Mouse (Mus musculus): ENCODE data around the gene Atp6v0e2. TPM values are rescaled to one million over a fixed set of nuclear protein-coding genes. Genes with fewer than 3 reads are reported as not detected.
A peak's percentile ranks its signal among the peaks of the same experiment; 100 is the strongest.

Atp6v0e2 gene
- polyA plus RNA-seq, 1 experiment from 2014 or later = 211 TPM

GRCm38 (mm10) chr6:48568036-48568984 is 30.9 kb downstream of the Atp6v0e2 start:
- no peak overlapping the region for H3K27ac ChIP-seq (replicated peaks)
- H3K9me3 ChIP-seq = no peaks in the 10 kb centered on the region
- peak; percentile 44; the same call in 1 of the 2 replicates for ATAC-seq (replicated peaks)
- H3K36me3 ChIP-seq = peaks cover 9% of the 10 kb centered on the region
- no peak overlapping the region for H3K4me3 ChIP-seq
- H3K27me3 ChIP-seq = no peaks in the 10 kb centered on the region
- H3K9ac ChIP-seq (replicated peaks) = no peak overlapping the region
- H3K4me1 ChIP-seq = peaks cover 5% of the 10 kb centered on the region; the same call in 1 of the 2 replicates
- WGBS = 76% methylated on average over 21 of the region's 21 CpGs
- no peak overlapping the region for H3K4me2 ChIP-seq (replicated peaks)

DNA sequence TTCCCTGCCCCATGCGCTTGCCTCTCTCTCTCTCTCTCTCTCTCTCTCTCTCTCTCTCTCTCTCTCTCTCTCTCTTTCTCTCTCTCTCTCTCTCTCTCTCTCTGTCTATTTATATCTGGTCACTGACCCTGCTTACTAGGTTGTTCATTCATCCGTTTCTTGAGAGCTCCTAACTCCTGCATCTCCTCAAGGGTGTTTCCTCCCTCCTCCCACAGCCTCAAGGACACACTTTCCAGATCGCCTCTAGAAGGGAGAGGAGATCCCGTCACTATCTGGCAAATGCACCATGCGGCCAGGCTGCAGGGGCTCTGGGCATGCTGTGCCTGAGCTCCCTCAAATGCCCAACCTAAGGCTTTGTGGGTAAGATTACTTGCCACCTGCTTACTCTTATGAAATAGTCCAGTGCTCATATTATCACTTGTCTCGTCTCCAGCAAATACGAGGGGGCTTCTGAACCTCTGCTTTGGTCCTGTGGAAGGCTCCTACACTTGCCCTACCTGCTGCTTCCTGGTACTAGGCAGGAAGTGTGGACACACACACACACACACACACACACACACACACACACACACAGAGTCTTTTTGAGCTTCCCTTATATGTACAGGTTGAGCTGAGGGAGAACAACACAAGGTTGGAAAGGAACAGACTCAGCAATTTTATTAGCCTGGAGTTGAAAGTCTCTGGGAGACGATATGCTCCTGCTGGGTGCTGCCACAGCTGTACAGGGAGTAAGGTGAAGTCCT is 31.8 kb downstream of the Atp6v0e2 start:
- 85% methylated on average over 7 of the region's 8 CpGs for whole genome bisulfite sequencing
- Histone ChIP-seq H3K9ac (replicated peaks) (no peak overlapping the region), H3K4me1 (peaks cover 5% of the 10 kb centered on the region; the same call in 1 of the 2 replicates), H3K9me3 (no peaks in the 10 kb centered on the region), H3K36me3 (peaks cover 6% of the 10 kb centered on the region), H3K27ac (replicated peaks) (no peak overlapping the region), H3K4me2 (replicated peaks) (no peak overlapping the region), H3K4me3 (no peak overlapping the region), H3K27me3 (no peaks in the 10 kb centered on the region)
- no peak for ATAC-seq (replicated peaks)

DNA sequence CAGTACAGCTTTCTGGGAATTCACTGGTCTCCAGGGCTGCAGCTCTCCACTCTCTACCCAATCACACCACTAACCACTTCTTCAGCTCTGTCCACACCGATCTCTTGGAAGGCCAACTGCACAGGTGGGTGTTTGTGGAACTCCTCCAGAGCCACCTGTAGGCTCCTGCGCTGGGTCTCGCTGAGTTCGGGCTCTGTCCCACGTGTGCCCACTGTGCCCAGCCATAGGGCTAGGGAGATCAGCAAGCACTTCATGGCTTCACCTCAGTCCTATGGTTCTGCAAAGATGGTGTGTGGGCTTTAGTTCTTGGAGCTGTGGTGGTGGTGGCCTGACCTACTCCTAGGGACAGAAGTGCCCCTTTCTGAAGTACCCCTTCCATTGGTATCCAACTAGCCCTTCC is 34.6 kb downstream of the Atp6v0e2 start:
- Histone ChIP-seq H3K36me3 (no peaks in the 10 kb centered on the region), H3K4me3 (no peak overlapping the region), H3K4me1 (peaks cover 5% of the 10 kb centered on the region; the same call in 1 of the 2 replicates), H3K27ac (replicated peaks) (no peak overlapping the region), H3K9ac (replicated peaks) (no peak overlapping the region), H3K27me3 (no peaks in the 10 kb centered on the region), H3K9me3 (no peaks in the 10 kb centered on the region), H3K4me2 (replicated peaks) (no peak overlapping the region)
- WGBS = 94% methylated on average over 5 of the region's 5 CpGs
- ATAC-seq (replicated peaks) = no peak

GRCm38 (mm10) chr6:48572572-48573061 is 35.2 kb downstream of the Atp6v0e2 start, which contains the start of gene Rarres2:
Rarres2 (minus strand) TSS chr6:48572789.
- H3K9ac ChIP-seq (replicated peaks) = no peak within 1 kb of the TSS
- no peak within 1 kb of the TSS for H3K4me2 ChIP-seq (replicated peaks)
- H3K27ac ChIP-seq (replicated peaks) = no peak within 1 kb of the TSS
- H3K27me3 ChIP-seq = no peaks in the 10 kb centered on the region
- peaks cover 5% of the 10 kb centered on the region; the same call in 1 of the 2 replicates for H3K4me1 ChIP-seq
- ATAC-seq (replicated peaks) = no peak
- no peaks in the 10 kb centered on the region for H3K36me3 ChIP-seq
- H3K9me3 ChIP-seq = no peaks in the 10 kb centered on the region
- 35% methylated on average over 6 of the region's 6 CpGs for WGBS
- H3K4me3 ChIP-seq = no peak within 1 kb of the TSS

- no peak for ATAC-seq (replicated peaks)
- no peaks in the 10 kb centered on the region for H3K9me3 ChIP-seq
- no peak overlapping the region for H3K27ac ChIP-seq (replicated peaks)
- 80% methylated on average over 10 of the region's 10 CpGs for WGBS
- H3K4me2 ChIP-seq (replicated peaks) = no peak overlapping the region
- H3K36me3 ChIP-seq = no peaks in the 10 kb centered on the region
- no peaks in the 10 kb centered on the region for H3K27me3 ChIP-seq
- H3K4me3 ChIP-seq = no peak overlapping the region
- no peak overlapping the region for H3K9ac ChIP-seq (replicated peaks)
- no peaks in the 10 kb centered on the region; the same call in 1 of the 2 replicates for H3K4me1 ChIP-seq
Measured at GRCm38 (mm10) chr6:48573280-48573679, 35.9 kb downstream of the Atp6v0e2 start.

- Histone ChIP-seq H3K4me2 (replicated peaks) (no peak overlapping the region), H3K27ac (replicated peaks) (no peak overlapping the region), H3K4me1 (no peaks in the 10 kb centered on the region), H3K27me3 (no peaks in the 10 kb centered on the region), H3K9me3 (no peaks in the 10 kb centered on the region), H3K36me3 (no peaks in the 10 kb centered on the region), H3K4me3 (no peak overlapping the region), H3K9ac (replicated peaks) (no peak overlapping the region)
- 76% methylated on average over 3 of the region's 3 CpGs for WGBS
- ATAC-seq (replicated peaks) = no peak
Measured at GRCm38 (mm10) chr6:48573981-48574380, 36.6 kb downstream of the Atp6v0e2 start.

DNA sequence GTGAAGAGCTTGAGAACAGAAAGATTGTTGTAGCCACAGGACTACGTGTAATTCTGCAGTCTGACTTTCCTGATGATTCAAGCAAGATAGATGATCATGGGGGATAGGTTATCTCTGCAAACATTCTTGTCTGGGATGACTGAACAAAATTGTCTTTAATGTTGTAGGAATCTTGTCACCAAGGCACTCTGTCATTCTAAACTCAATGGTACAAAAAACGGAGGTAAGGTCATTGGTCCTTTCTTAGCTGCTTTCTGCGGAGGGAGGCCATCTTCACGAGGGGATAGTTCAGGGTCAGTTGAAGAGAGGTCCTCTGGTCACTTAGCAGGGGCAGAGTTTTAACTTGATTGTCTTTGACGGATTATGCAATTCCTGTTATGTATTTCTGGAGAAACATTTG is 41.3 kb downstream of the Atp6v0e2 start:
- Histone ChIP-seq H3K36me3 (no peaks in the 10 kb centered on the region), H3K4me1 (no peaks in the 10 kb centered on the region), H3K4me3 (no peak overlapping the region), H3K9me3 (no peaks in the 10 kb centered on the region), H3K27ac (replicated peaks) (no peak overlapping the region), H3K4me2 (replicated peaks) (no peak overlapping the region), H3K27me3 (no peaks in the 10 kb centered on the region), H3K9ac (replicated peaks) (no peak overlapping the region)
- ATAC-seq (replicated peaks) = no peak
- WGBS = 77% methylated on average over 5 of the region's 5 CpGs

DNA sequence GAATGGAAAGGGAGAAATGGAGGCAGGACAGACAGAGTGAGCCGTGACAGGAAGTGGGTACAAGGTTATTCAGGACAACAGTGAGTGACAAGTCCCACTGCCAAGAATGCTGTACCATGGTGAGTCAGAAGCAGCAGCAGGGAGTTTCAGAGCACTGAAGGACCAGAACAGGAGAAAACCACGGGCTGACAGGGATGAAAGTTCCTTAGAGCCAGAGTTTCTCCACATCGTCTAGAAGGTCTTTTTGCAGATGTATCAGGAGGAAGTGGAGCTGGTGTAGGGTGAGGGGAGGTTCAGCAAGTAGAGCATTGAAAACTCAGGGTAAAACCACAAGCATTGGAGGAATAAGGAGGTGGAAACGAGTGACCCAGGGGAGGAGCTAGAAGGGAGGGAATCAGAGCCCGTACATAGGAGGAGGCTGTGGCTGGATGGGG is 41.8 kb downstream of the Atp6v0e2 start:
- no peak for ATAC-seq (replicated peaks)
- no peaks in the 10 kb centered on the region for H3K36me3 ChIP-seq
- H3K27ac ChIP-seq (replicated peaks) = no peak overlapping the region
- H3K9me3 ChIP-seq = no peaks in the 10 kb centered on the region
- H3K9ac ChIP-seq (replicated peaks) = no peak overlapping the region
- no peak overlapping the region for H3K4me2 ChIP-seq (replicated peaks)
- WGBS = 41% methylated on average over 5 of the region's 5 CpGs
- no peaks in the 10 kb centered on the region for H3K4me1 ChIP-seq
- no peak overlapping the region for H3K4me3 ChIP-seq
- no peaks in the 10 kb centered on the region for H3K27me3 ChIP-seq

GRCm38 (mm10) chr6:48581257-48581656 is 43.8 kb downstream of the Atp6v0e2 start:
- no peaks in the 10 kb centered on the region for H3K9me3 ChIP-seq
- 38% methylated on average over 3 of the region's 3 CpGs for WGBS
- H3K4me2 ChIP-seq (replicated peaks) = no peak overlapping the region
- no peak overlapping the region for H3K9ac ChIP-seq (replicated peaks)
- no peaks in the 10 kb centered on the region for H3K4me1 ChIP-seq
- H3K27me3 ChIP-seq = no peaks in the 10 kb centered on the region
- no peak for ATAC-seq (replicated peaks)
- H3K4me3 ChIP-seq = no peak overlapping the region
- H3K36me3 ChIP-seq = no peaks in the 10 kb centered on the region
- no peak overlapping the region for H3K27ac ChIP-seq (replicated peaks)

- 73% methylated on average over 3 of the region's 3 CpGs for WGBS
- Histone ChIP-seq H3K27ac (replicated peaks) (no peak overlapping the region), H3K4me2 (replicated peaks) (no peak overlapping the region), H3K27me3 (no peaks in the 10 kb centered on the region), H3K9me3 (no peaks in the 10 kb centered on the region), H3K4me1 (no peaks in the 10 kb centered on the region), H3K9ac (replicated peaks) (no peak overlapping the region), H3K36me3 (no peaks in the 10 kb centered on the region), H3K4me3 (no peak overlapping the region)
- ATAC-seq (replicated peaks) = peak; percentile 23; the same call in 1 of the 2 replicates
Measured at GRCm38 (mm10) chr6:48582037-48582436, 44.6 kb downstream of the Atp6v0e2 start.

GRCm38 (mm10) chr6:48589194-48589750 is 51.9 kb downstream of the Atp6v0e2 start, which contains the start of gene Gm45021:
Gm45021 (plus strand) TSS chr6:48589610.
- no peak within 1 kb of the TSS for H3K27ac ChIP-seq (replicated peaks)
- H3K36me3 ChIP-seq = no peaks in the 10 kb centered on the region
- no peaks in the 10 kb centered on the region for H3K9me3 ChIP-seq
- H3K4me1 ChIP-seq = peaks cover 9% of the 10 kb centered on the region
- no peak within 1 kb of the TSS for H3K4me3 ChIP-seq
- no peaks in the 10 kb centered on the region for H3K27me3 ChIP-seq
- H3K4me2 ChIP-seq (replicated peaks) = no peak within 1 kb of the TSS
- ATAC-seq (replicated peaks) = no peak
- H3K9ac ChIP-seq (replicated peaks) = no peak within 1 kb of the TSS
- WGBS = 77% methylated on average over 6 of the region's 6 CpGs
